ENCODE assay signal across 17 mouse cellular contexts in genomic region chr7:81573821-81574220, GRCm38 (mm10). TPM values are rescaled to one million over a fixed set of nuclear protein-coding genes. Genes with fewer than 3 reads are reported as not detected.
DNase-seq lines count a peak whose midpoint lies in the region; ATAC-seq and TF ChIP-seq lines count a peak whose summit lies in the region.
"Had no signal": no experiment of that assay in that cellular context is flagged by ENCODE, and none has a peak within 500 bp of the region (broad histone marks: within the 10 kb centered on the region; RNA-seq: fewer than 3 reads in every experiment).

No protein-coding gene starts in this region.

- peaks cover 27% of the 10 kb centered on the region for H3K4me1 ChIP-seq in heart, embryonic 15.5 days (replicated peaks)
- peaks cover 49% of the 10 kb centered on the region for H3K4me1 ChIP-seq in G1E (ENCODE audit: insufficient read depth, low read depth, low read length)
- peaks cover 34% of the 10 kb centered on the region for H3K4me1 ChIP-seq in liver, embryonic 15.5 days (replicated peaks)
- H3K4me1 ChIP-seq: stomach, embryonic 15.5 days had no signal

- H3K4me2 ChIP-seq in heart, embryonic 15.5 days = 0 out of 2 replicates have a peak overlapping the region, but pooled peaks have one; percentile 65
- peak overlapping the region; percentile 78; the same call in 1 of the 2 replicates for H3K4me2 ChIP-seq in liver, embryonic 15.5 days
- H3K4me2 ChIP-seq: embryonic facial prominence, embryonic 13.5 days; limb, embryonic 13.5 days; stomach, embryonic 15.5 days had no signal

- TF ChIP-seq CTCF in G1E (IDR thresholded peaks at IDR 0.05; ENCODE audit: low read depth, low read length) = no peak

- no peak overlapping the region for H3K4me3 ChIP-seq in heart, embryonic 15.5 days
- H3K4me3 ChIP-seq in G1E (ENCODE audit: low read depth, low read length) = peak overlapping the region; percentile 33; the same call in 1 of the 2 replicates
- no peak overlapping the region for H3K4me3 ChIP-seq in liver, embryonic 15.5 days (replicated peaks)
- H3K4me3 ChIP-seq: embryonic facial prominence, embryonic 13.5 days; forebrain, embryonic 10.5 days; left cerebral cortex, adult 2 months; limb, embryonic 13.5 days; stomach, embryonic 15.5 days had no signal

- WGBS in heart, embryonic 15.5 days = 94% methylated on average over 9 of the region's 9 CpGs
- 89% methylated on average over 9 of the region's 9 CpGs for WGBS in liver, embryonic 15.5 days (ENCODE audit: insufficient replicate concordance)

- DNase-seq in heart, adult 9 months (ENCODE audit: low spot score in 2 of 2) = no peak
- DNase-seq in G1E (ENCODE audit: low spot score) (no peak), R1 (ENCODE audit: low read depth, low spot score) (peak; percentile 32)
- DNase-seq in cerebellum, postnatal 10 days = no peak
- DNase-seq in left cerebral cortex, postnatal 25 days (ENCODE audit: low spot score in 2 of 2) = no peak
- DNase-seq: gastrocnemius, postnatal 25 days; kidney, adult 18-20 months; kidney, postnatal 14 days; right cerebral cortex, postnatal 14 days had no signal

- intact Hi-C loops in left cerebral cortex, postnatal 25 days (cut with DNase I) = loop anchor here (10.0 kb wide), 1 partner anchor 409 kb away; no protein-coding TSS in a partner anchor

- no peak for ATAC-seq in heart, embryonic 15.5 days (replicated peaks; ENCODE audit: insufficient number of reproducible peaks, insufficient read depth, low FRiP score, low read depth)
- ATAC-seq in G1E (ENCODE audit: extremely low read depth, insufficient number of reproducible peaks, low FRiP score, poor library complexity, severe bottlenecking) = no peak
- no peak for ATAC-seq in liver, embryonic 15.5 days (ENCODE audit: insufficient read depth)
- ATAC-seq: lung, postnatal 0 days had no signal

- H3K9me3 ChIP-seq in heart, embryonic 15.5 days (replicated peaks) = no peaks in the 10 kb centered on the region
- no peaks in the 10 kb centered on the region for H3K9me3 ChIP-seq in G1E (replicated peaks)
- H3K9me3 ChIP-seq in liver, embryonic 15.5 days (replicated peaks) = no peaks in the 10 kb centered on the region
- H3K9me3 ChIP-seq: embryonic facial prominence, embryonic 13.5 days; forebrain, embryonic 10.5 days; limb, embryonic 13.5 days; stomach, embryonic 15.5 days had no signal

- peaks cover 20% of the 10 kb centered on the region for H3K36me3 ChIP-seq in heart, embryonic 15.5 days
- H3K36me3 ChIP-seq in G1E (replicated peaks) = peaks cover 52% of the 10 kb centered on the region
- peaks cover 41% of the 10 kb centered on the region for H3K36me3 ChIP-seq in liver, embryonic 15.5 days (replicated peaks)
- H3K36me3 ChIP-seq: stomach, embryonic 15.5 days had no signal

- 0 out of 2 replicates have a peak overlapping the region, but pooled peaks have one; percentile 2 for H3K27ac ChIP-seq in heart, embryonic 15.5 days
- peak overlapping the region; percentile 97 for H3K27ac ChIP-seq in liver, embryonic 15.5 days (replicated peaks)
- H3K27ac ChIP-seq: embryonic facial prominence, embryonic 13.5 days; forebrain, embryonic 10.5 days; left cerebral cortex, adult 2 months; limb, embryonic 13.5 days; stomach, embryonic 15.5 days had no signal

- H3K9ac ChIP-seq in heart, embryonic 15.5 days = no peak overlapping the region
- H3K9ac ChIP-seq in liver, embryonic 15.5 days = no peak overlapping the region
- H3K9ac ChIP-seq: embryonic facial prominence, embryonic 13.5 days; limb, embryonic 13.5 days; stomach, embryonic 15.5 days had no signal

- no peaks in the 10 kb centered on the region for H3K27me3 ChIP-seq in heart, embryonic 15.5 days
- H3K27me3 ChIP-seq in G1E (ENCODE audit: insufficient read depth, low read length) = no peaks in the 10 kb centered on the region
- H3K27me3 ChIP-seq in liver, embryonic 15.5 days = no peaks in the 10 kb centered on the region
- H3K27me3 ChIP-seq: embryonic facial prominence, embryonic 13.5 days; limb, embryonic 13.5 days; stomach, embryonic 15.5 days had no signal

RNA-seq across cellular contexts. Expression of gene Whamm, which starts 2.8 kb away (rescaled TPM):
- polyA plus RNA-seq in heart, embryonic 15.5 days (2015; fragmentation: Nextera tagmentation; extraction: Ambion mirVana) = 4.6 and 4.9 TPM in 2 replicates
- total RNA-seq in G1E (2014; fragmentation: Nextera tagmentation) = 35.3 and 40.6 TPM in 2 replicates
- total RNA-seq in G1E (2017) = 19.2 and 25.3 TPM in 2 replicates
- 22.5 and 23.6 TPM in 2 replicates for polyA plus RNA-seq in G1E (2012)
- 4.9 and 5.2 TPM in 2 replicates for polyA plus RNA-seq in liver, embryonic 15.5 days (2015; fragmentation: Nextera tagmentation; extraction: Ambion mirVana)
- total RNA-seq in left cerebral cortex, postnatal 25 days (2021) = 10 to 100 TPM; 13.7 to 15.8 TPM

RNA-seq across cellular contexts. Expression of gene Fsd2, which starts 7.1 kb away (rescaled TPM):
- polyA plus RNA-seq in heart, embryonic 15.5 days (2015; fragmentation: Nextera tagmentation; extraction: Ambion mirVana) = 66.9 and 70.2 TPM in 2 replicates
- total RNA-seq in G1E (2014; fragmentation: Nextera tagmentation) = not detected in 2 replicates
- total RNA-seq in G1E (2017) = 0.05 and 0.06 TPM in 2 replicates
- polyA plus RNA-seq in G1E (2012) = not detected in 2 replicates
- 0.31 and 0.47 TPM in 2 replicates for polyA plus RNA-seq in liver, embryonic 15.5 days (2015; fragmentation: Nextera tagmentation; extraction: Ambion mirVana)
- under 1 TPM in 1 of 2 experiments, not detected in 1; 0.16 TPM for total RNA-seq in left cerebral cortex, postnatal 25 days (2021)

Comparison
In these comparisons a context has a peak if more than half of its experiments do, and no peak if none do; other contexts are left out.
1. RNA of gene Fsd2, which starts 7.1 kb away (polyA plus RNA-seq): 66.9 to 70.2 TPM in heart, embryonic 15.5 days; 0.31 to 0.47 TPM in liver, embryonic 15.5 days and not detected in G1E; every median in the first group is over 10 times any median in the second.